Mouse (Mus musculus) c-Kit-positive CD71-negative TER-119-negative erythroid progenitor cells, embryonic 14.5 days (primary cell): ENCODE measurements around the gene Vps25.

ENCODE experiments used
- DNase-seq: peaks from one replicate; pipeline ENCODE4 v3.0.0-alpha.2; 2013; ENCODE audit warnings: low read depth

Vps25 gene

GRCm38 (mm10) chr11:101245071-101245470 is 8.4 kb upstream of the Vps25 start:
- no peak for DNase-seq

DNA sequence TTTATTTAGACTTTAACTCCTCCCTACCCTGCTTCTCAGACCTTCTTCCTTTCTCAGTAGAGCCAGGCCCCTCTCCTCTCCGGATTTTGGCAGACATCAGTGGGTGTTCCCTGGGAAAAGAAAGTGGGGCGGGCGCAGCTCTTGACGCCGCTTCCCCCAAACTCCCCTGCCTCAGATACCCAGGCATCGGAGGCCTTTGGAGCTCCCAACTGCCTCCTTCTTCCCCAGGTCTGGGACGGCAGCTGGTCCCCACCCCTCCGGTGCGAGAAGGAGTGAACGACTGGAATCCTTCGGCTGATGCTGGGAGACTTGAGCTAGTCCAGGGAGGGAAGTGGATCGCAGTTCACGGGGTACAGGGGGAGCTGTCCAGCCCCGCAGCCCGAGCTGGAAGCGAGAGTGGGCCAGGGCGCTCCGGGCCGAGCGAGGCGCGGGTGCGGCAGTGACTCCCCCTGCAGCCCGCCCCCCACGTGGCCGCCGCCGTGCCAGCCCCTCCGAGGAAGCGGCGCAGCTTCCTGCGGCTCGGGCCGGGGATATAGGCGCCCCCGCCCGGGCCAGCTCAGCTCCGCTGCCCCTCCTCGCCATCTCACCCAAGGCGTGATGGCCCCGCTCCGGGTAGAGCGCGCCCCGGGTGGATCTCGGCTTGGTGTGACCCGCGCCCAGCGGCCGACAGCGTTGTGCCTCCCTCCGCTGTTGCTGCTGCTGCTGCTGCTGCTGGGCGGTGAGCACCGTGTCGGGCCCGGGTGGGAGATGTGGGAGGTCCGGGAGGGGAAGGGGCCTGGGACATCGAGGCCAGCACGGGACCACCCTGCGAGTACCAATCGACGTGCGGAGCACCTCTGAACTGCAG is 7.4 kb upstream of the Vps25 start, which contains the start of gene Ramp2:
Gene Ramp2, plus strand, starts transcription at position 174 of the 847 bp plus-strand sequence.
- no peak for DNase-seq

DNA sequence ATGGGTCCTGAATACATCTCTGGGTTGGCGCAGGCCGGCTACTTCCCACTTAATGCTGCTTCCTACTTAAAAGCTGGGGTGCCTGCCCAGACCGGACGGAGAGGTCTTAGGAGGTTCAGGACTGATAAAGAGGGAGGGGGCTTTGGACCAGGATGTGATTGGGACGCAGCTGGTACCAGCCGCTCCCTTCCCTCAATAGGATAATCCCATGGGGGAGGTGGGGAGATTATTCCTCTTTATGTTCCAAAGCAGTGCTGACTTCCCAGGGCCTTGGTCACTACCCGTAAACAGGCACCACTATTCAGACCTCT is 6.8 kb upstream of the Vps25 start:
- no peak for DNase-seq

DNA sequence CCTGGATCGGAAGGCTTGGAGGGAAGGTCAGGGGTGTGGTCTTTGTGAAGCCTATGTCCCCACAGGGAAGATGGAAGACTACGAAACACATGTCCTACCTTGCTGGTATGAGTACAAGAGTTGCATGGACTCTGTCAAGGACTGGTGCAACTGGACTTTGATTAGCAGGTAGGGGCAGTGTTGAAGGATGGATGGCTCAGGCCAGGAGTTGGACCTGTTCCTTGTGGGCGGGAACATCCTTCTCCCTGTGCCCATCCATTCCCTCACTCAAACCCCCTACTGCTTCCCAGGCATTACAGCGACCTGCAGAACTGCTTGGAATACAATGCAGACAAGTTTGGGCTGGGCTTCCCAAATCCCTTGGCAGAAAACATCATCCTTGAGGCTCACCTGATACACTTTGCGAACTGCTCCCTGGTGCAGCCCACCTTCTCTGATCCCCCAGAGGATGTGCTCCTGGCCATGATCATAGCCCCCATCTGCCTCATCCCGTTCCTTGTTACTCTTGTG is 5.9 kb upstream of the Vps25 start:
- no peak for DNase-seq

DNA sequence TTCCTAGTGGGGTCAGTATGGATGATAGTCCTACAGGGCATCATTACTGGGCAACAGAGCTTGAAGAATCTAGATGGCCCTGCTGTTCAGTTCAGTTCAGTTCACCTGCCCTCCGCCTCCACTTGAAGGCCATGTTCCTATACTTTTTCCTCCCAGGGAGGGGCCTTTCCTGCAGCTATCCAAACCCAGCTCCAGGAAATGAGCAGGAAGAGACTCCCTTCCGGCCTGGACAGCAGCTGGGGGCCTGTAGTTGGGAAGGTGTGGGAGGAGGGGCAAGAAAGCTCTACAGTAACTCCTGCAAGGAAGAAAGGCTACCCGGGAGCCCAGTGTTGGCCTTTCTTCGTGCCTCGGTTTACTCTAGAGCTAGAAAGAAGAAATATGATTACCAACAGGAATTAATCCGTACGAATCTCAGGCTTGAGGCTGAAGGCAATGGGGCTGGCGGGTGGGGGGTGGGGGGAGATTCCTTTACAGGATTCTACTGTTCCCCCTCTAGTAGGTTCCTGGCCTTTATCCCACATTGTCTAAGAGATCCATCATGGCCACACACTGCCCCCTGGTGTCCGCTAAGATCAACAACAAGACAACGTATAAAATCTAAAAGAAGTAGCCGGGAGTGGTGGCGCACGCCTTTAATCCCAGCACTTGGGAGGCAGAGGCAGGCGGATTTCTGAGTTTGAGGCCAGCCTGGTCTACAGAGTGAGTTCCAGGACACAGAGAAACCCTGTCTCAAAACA is 5.1 kb upstream of the Vps25 start:
- DNase-seq = no peak

GRCm38 (mm10) chr11:101251031-101251430 is 2.5 kb upstream of the Vps25 start:
- no peak for DNase-seq

DNA sequence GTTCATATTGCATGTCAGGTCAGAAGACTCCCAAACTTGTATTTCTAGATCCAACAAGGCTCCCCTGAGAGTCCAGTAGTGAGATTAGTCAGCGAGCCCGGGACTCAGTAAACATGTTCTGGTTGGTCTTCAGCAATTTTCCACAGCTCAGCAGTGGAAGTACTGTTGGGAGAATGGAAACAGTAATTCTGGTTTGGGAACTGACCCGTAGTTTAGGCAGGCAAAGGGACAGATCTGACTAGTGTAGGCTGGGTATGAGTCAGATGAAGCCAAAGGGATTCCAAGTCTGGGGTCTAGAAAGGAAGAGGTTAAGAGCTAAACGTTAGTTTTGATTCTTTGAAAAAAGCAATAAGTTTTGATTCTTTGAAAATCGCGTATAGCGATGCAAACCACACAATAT is 566 bp upstream of the Vps25 start:
- no peak for DNase-seq

DNA sequence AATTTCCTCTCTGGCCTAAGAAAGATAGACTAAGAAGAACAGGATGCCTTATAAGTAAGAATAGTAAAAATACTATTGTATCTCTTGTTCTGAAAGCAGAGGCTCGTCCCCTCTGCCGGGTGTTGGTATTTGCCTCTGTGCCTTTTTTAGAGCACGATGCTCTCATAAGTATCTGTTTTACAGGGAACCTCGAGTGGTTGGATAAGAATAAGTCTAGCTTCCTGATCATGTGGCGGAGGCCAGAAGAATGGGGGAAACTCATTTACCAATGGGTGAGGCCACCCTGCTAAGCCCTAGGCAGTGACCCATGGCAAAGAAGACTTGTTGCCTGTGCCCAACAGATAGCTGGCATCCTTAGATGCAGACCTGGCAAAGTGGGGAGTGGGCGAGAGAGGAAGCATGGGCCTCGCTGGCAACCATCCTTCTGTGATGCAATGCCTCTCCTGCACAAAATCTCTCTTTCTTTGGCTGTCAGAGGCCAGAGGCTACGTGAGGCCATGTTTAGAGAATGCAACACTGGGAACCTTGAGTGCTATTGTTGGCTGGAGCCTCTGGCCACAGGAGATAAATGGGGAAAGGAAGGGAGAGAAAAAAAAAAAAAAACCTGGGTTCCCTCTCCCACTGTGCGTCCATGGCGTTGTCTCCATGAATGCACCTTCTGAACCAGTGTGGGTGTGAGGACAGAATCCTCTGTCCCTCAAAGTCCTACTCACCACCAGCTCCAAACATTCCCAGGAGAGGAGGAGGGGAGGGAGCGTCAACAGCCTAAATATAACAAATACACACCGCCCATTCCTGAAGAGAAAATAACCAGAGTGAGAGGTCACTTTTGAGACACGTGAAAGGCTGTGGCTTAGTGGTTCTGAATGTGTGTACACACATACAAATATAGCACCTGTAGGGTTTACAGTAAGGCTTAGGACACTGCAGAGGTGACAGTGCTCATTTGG is 2.6 kb downstream of the Vps25 start:
- no peak for DNase-seq

DNA sequence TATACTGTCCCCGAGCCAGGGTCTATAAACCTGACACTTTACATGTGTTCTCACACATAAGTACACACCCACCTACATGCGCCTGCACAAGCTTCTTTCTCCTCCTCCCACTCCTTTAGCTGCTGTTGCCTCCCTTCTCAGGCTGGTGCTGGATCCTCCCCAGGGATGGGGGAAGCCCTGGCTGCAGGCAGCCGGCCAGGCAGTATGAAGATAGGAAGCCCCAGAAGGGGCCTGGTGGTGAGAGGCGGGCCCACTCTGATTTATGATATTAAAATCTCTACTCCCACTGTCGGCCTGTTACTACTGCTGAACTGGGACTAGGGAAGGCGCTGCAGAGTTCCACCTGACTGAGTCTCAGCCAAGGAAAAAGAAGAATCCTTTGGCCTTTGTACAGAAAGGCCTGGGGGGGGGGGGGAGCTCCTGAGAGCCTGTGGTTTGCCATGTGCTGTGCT is 5.8 kb downstream of the Vps25 start:
- DNase-seq = no peak

GRCm38 (mm10) chr11:101259948-101260825 is 6.7 kb downstream of the Vps25 start, which contains the start of gene Wnk4:
Wnk4 (plus strand) TSS chr11:101260567.
- no peak for DNase-seq

- no peak for DNase-seq
Observed at GRCm38 (mm10) chr11:101260826-101261380, 7.4 kb downstream of the Vps25 start.

DNA sequence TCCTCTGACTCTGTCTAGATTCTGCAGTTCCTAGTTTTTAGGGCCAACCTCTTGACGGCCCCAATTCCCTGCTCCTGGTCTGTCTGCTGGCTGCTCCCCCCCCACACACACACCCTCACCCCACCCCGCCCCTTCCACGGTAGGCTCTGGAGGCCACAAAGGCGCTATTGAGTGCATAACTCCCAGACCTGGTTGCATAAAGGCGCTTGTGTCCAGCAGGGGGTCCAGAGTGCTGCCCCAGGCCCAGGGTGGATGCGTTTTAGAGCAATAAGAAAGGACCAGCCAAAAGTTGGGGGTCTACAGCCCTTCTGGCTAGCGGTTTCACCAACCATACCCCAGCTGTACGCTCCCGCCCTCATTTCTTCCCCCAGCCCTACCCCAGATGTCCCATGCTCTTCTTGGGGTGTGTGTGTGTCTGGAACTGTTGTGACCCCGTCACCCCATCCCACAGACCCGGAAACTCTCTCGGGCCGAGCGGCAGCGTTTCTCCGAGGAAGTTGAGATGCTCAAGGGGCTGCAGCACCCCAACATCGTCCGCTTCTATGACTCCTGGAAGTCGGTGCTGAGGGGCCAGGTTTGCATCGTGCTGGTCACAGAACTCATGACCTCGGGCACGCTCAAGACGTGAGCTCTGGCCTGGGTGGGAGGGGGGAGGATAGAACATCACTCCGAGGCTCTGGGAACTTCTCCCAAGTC is 8.9 kb downstream of the Vps25 start:
- no peak for DNase-seq

- no peak for DNase-seq
Observed at GRCm38 (mm10) chr11:101263138-101263988, 9.9 kb downstream of the Vps25 start.

- DNase-seq = no peak
Observed at GRCm38 (mm10) chr11:101263989-101264280, 10.4 kb downstream of the Vps25 start.

DNA sequence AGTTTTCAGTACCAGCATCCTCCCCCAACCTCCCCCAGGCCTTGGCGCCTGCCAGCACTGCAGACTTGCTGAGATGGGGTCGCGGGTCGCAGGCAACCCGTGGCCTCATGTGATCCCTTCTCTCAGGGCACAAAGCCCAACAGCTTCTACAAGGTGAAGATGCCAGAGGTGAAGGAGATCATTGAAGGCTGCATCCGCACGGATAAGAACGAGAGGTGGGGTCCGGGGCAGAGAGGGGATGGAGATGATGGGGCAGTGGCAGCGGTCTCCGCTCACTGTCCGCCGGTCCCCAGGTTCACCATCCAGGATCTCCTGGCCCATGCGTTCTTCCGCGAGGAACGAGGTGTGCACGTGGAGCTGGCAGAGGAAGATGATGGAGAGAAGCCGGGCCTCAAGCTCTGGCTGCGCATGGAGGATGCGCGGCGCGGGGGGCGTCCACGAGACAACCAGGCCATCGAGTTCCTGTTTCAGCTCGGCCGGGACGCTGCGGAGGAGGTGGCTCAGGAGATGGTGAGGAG is 11.5 kb downstream of the Vps25 start:
- no peak for DNase-seq

- no peak for DNase-seq
Observed at GRCm38 (mm10) chr11:101265906-101266305, 12.4 kb downstream of the Vps25 start.

- no peak for DNase-seq
Observed at GRCm38 (mm10) chr11:101269577-101270116, 16.1 kb downstream of the Vps25 start.

DNA sequence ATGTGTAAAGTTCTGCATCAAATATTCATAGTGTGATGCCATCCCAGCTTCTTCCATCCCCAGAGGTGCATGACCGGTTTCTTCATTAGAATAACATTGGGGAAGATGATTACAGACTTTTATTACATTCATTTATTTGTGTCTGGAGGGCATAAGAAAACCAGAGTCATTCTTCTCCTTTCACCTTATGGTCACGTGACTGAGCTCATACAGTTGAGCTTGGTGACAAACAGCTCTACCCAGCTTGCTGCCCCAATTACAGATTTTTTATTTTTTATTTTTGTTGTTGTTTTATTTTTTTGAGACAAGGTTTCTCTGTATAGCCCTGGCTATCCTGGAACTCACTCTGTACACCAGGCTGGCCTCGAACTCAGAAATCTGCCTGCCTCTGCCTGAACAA is 18.9 kb downstream of the Vps25 start:
- no peak for DNase-seq

- DNase-seq = no peak
Observed at GRCm38 (mm10) chr11:101275309-101275708, 21.8 kb downstream of the Vps25 start.
